Mouse (Mus musculus): Measurements from ENCODE around the gene Ifit2.

The Ifit2 gene

GRCm38 (mm10) chr19:34546211-34546610, 4.3 kb upstream of the Ifit2 start:
- 91% methylated on average over 4 of the region's 4 CpGs for WGBS

GRCm38 (mm10) chr19:34547976-34548375, 2.5 kb upstream of the Ifit2 start:
- WGBS, result 25% methylated on average over 7 of the region's 7 CpGs

GRCm38 (mm10) chr19:34550205-34550533, 325 bp upstream of the Ifit2 start:
- 19% methylated on average over 4 of the region's 4 CpGs for WGBS

GRCm38 (mm10) chr19:34551981-34552380, 1.5 kb downstream of the Ifit2 start:
- WGBS, result 59% methylated on average over 5 of the region's 5 CpGs

- 43% methylated on average over 6 of the region's 6 CpGs for WGBS
These were observed 2.5 kb downstream of the Ifit2 start for GRCm38 (mm10) chr19:34553021-34553420.

GRCm38 (mm10) chr19:34553522-34553921, 3.0 kb downstream of the Ifit2 start:
- WGBS, result 50% methylated on average over 3 of the region's 3 CpGs

- WGBS, result 65% methylated on average over 3 of the region's 3 CpGs
These were observed 6.1 kb downstream of the Ifit2 start for GRCm38 (mm10) chr19:34556621-34557020.

- 84% methylated on average over 1 of the region's 1 CpGs for WGBS
These were observed 15.8 kb downstream of the Ifit2 start for GRCm38 (mm10) chr19:34566178-34566784.

- WGBS, result 85% methylated on average over 7 of the region's 7 CpGs
These were observed 18.7 kb downstream of the Ifit2 start for GRCm38 (mm10) chr19:34568988-34569895.

- WGBS, result 80% methylated on average over 4 of the region's 4 CpGs
These were observed 19.5 kb downstream of the Ifit2 start for GRCm38 (mm10) chr19:34569896-34570476.

GRCm38 (mm10) chr19:34571080-34571479, 20.6 kb downstream of the Ifit2 start:
- WGBS, result 96% methylated on average over 1 of the region's 1 CpGs

- 95% methylated on average over 5 of the region's 5 CpGs for WGBS
These were observed 23.2 kb downstream of the Ifit2 start for GRCm38 (mm10) chr19:34573650-34574049.

- WGBS, result 56% methylated on average over 1 of the region's 1 CpGs
These were observed 26.6 kb downstream of the Ifit2 start for GRCm38 (mm10) chr19:34577121-34577520.

- 67% methylated on average over 2 of the region's 2 CpGs for WGBS
These were observed 32.2 kb downstream of the Ifit2 start for GRCm38 (mm10) chr19:34582696-34583095.

- 53% methylated on average over 2 of the region's 2 CpGs for WGBS
These were observed 32.8 kb downstream of the Ifit2 start, which contains the start of gene Ifit3 for GRCm38 (mm10) chr19:34583126-34583766. Gene Ifit3, plus strand, starts transcription at chr19:34583531.

- 74% methylated on average over 5 of the region's 5 CpGs for WGBS
These were observed 35.4 kb downstream of the Ifit2 start for GRCm38 (mm10) chr19:34585740-34586458.

- 77% methylated on average over 7 of the region's 12 CpGs for WGBS
These were observed 37.6 kb downstream of the Ifit2 start for GRCm38 (mm10) chr19:34587898-34588692.

GRCm38 (mm10) chr19:34593456-34593855, 43.0 kb downstream of the Ifit2 start:
- 93% methylated on average over 2 of the region's 2 CpGs for WGBS

- WGBS, result 91% methylated on average over 3 of the region's 3 CpGs
These were observed 44.0 kb downstream of the Ifit2 start for GRCm38 (mm10) chr19:34594523-34594922.

- WGBS, result 60% methylated on average over 2 of the region's 2 CpGs
These were observed 47.8 kb downstream of the Ifit2 start for GRCm38 (mm10) chr19:34598341-34598740.

- 57% methylated on average over 1 of the region's 1 CpGs for WGBS
These were observed 51.4 kb downstream of the Ifit2 start, which contains the start of gene Ifit1bl1 for GRCm38 (mm10) chr19:34601888-34602287. Gene Ifit1bl1, minus strand, starts transcription at chr19:34601956.
